Mouse (Mus musculus): ENCODE results near the gene Apoc3. TPM values are rescaled to one million over a fixed set of nuclear protein-coding genes. Genes with fewer than 3 reads are reported as not detected.

Apoc3 gene
- total and polyA plus RNA-seq, 2 experiments from 2014 or later = not detected

DNA sequence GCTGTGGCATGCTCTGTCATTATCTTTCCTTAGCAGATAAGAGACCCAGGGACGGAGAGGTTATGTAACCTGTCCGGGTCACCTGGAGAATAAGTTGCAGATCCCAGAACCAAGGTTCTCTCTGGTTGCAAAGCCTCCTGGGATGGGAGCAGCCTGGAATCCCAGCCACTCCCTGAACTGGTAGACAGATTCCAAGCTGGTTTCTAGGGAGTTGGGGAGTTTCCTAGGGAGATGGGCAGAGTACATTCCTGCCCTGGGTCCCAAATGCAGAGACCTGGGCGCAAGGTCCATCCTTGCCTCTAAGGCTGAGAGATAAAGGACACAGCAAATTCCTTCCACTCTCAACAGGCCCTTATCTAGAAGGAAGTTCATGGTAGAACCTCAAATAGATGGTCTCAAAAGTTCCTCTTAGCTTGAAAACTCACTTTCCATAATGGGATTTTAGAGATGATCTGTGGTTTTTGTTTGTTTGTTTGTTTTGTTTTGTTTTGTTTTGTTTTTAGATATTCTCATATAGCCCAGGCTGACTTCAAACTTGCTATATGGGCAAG lies 8.3 kb downstream of the Apoc3 start:
- Histone ChIP-seq H3K4me3 (ENCODE audit: low read depth, low read length) (no peak overlapping the region), H3K4me1 (ENCODE audit: insufficient read depth, low read length) (no peaks in the 10 kb centered on the region), H3K27ac (ENCODE audit: low read depth, low read length) (no peak overlapping the region), H3K4me2 (ENCODE audit: low read depth, low read length, poor library complexity, severe bottlenecking) (no peak overlapping the region), H3K9ac (replicated peaks; ENCODE audit: low read length, poor library complexity, severe bottlenecking) (no peak overlapping the region), H3K9me3 (ENCODE audit: low read length) (no peaks in the 10 kb centered on the region), H3K27me3 (ENCODE audit: insufficient read depth, low read length) (no peaks in the 10 kb centered on the region), H3K36me3 (ENCODE audit: insufficient read depth, low read length) (peaks cover 7% of the 10 kb centered on the region)
- TF ChIP-seq CTCF (IDR thresholded peaks at IDR 0.05) = no peak
- ATAC-seq (ENCODE audit: low FRiP score) (no peak), DNase-seq (ENCODE audit: low spot score) (no peak)
- 87% methylated on average over 3 of the region's 3 CpGs for WGBS

DNA sequence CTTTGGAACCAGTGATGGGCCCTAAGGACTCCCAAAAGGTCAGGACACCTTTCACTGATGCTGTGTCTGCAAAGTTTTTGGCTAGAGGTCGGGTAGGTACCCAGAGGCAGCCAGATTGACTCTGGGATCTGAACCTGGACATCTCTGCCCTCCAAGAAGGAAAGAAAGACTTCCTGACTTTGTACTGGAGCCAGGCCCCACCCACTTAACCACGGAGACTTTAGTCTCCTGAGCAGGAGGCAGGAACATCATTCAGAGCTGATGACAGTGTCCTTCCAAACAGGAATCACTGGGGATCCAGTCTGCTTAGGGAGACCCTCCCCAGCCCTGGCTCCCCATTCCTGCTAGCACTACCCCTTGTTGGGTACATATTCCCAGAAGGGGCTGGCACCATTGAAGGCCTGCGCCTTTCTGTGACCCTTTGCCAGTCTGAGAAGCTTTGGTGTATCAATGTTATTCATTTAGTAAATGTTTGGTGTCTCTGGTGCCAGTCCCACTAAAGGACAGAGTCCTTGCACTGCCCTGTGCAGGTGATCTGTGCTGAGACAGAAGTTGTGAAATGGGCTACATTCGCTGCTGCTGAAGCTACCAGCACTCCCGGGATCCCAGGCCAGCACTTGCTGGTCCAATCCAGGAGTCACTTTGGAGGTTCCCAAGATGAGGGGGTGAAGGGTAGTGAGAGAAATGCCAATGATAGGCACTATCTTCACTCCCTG lies 10.3 kb downstream of the Apoc3 start:
- Histone ChIP-seq H3K9me3 (ENCODE audit: low read length) (no peaks in the 10 kb centered on the region), H3K4me1 (ENCODE audit: insufficient read depth, low read length) (no peaks in the 10 kb centered on the region), H3K4me3 (ENCODE audit: low read depth, low read length) (no peak overlapping the region), H3K4me2 (ENCODE audit: low read depth, low read length, poor library complexity, severe bottlenecking) (no peak overlapping the region), H3K27ac (ENCODE audit: low read depth, low read length) (no peak overlapping the region), H3K36me3 (ENCODE audit: insufficient read depth, low read length) (peaks cover 28% of the 10 kb centered on the region), H3K27me3 (ENCODE audit: insufficient read depth, low read length) (no peaks in the 10 kb centered on the region), H3K9ac (replicated peaks; ENCODE audit: low read length, poor library complexity, severe bottlenecking) (no peak overlapping the region)
- ATAC-seq (ENCODE audit: low FRiP score) = no peak
- WGBS = 64% methylated on average over 5 of the region's 5 CpGs
- DNase-seq (ENCODE audit: low spot score) = no peak
- TF ChIP-seq CTCF (IDR thresholded peaks at IDR 0.05) = no peak

DNA sequence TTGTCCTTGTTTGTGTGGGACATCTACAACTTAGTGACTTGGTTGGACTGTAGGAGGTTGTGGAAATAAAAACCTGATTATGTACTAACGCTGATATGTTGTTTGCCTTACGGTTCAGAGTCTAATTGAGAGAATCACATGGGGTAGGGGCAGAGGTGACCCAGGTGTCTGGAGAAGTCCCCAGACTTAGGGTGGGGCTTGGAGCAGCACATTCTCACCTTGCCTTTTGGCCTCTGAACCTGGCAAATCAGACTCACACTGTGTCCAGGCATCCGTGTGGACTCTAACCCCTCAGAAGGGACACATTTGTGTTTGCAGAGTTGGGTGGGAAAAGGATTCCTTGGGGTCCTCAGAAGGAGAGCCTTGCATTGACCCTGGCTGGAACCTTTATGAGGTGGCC lies 11.3 kb downstream of the Apoc3 start:
- Histone ChIP-seq H3K27ac (ENCODE audit: low read depth, low read length) (no peak overlapping the region), H3K4me2 (ENCODE audit: low read depth, low read length, poor library complexity, severe bottlenecking) (no peak overlapping the region), H3K36me3 (ENCODE audit: insufficient read depth, low read length) (peaks cover 30% of the 10 kb centered on the region), H3K9me3 (ENCODE audit: low read length) (no peaks in the 10 kb centered on the region), H3K9ac (replicated peaks; ENCODE audit: low read length, poor library complexity, severe bottlenecking) (no peak overlapping the region), H3K4me1 (ENCODE audit: insufficient read depth, low read length) (no peaks in the 10 kb centered on the region), H3K4me3 (ENCODE audit: low read depth, low read length) (no peak overlapping the region), H3K27me3 (ENCODE audit: insufficient read depth, low read length) (no peaks in the 10 kb centered on the region)
- no peak for ATAC-seq (ENCODE audit: low FRiP score)
- TF ChIP-seq CTCF (IDR thresholded peaks at IDR 0.05) = no peak
- DNase-seq (ENCODE audit: low spot score) = no peak
- WGBS = 88% methylated on average over 3 of the region's 3 CpGs

DNA sequence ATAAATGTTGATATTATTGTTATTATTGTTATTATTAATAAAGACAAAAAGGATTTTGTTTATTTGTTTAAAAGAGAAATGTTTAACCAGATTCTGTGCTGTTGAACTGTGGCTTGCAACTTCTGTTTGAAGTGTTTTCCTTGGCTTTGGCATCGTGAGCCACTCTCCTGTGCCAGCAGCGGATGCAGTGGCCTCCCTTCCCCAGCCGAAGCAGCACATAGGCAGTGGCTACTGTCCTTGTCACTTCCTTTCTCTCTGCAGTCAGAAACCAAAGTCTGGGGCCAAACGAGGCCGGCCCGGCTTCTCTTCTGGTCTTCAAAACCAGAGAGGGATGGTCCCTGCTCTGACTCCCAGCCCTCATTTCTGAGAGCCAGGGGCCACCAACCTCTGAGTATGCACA lies 12.3 kb downstream of the Apoc3 start:
- H3K4me1 ChIP-seq (ENCODE audit: insufficient read depth, low read length) = no peaks in the 10 kb centered on the region
- H3K9me3 ChIP-seq (ENCODE audit: low read length) = no peaks in the 10 kb centered on the region
- peaks cover 30% of the 10 kb centered on the region for H3K36me3 ChIP-seq (ENCODE audit: insufficient read depth, low read length)
- H3K27ac ChIP-seq (ENCODE audit: low read depth, low read length) = no peak overlapping the region
- no peak overlapping the region for H3K9ac ChIP-seq (replicated peaks; ENCODE audit: low read length, poor library complexity, severe bottlenecking)
- WGBS = 84% methylated on average over 6 of the region's 6 CpGs
- no peak overlapping the region for H3K4me2 ChIP-seq (ENCODE audit: low read depth, low read length, poor library complexity, severe bottlenecking)
- DNase-seq (ENCODE audit: low spot score) (no peak), ATAC-seq (ENCODE audit: low FRiP score) (no peak)
- no peak for TF ChIP-seq CTCF (IDR thresholded peaks at IDR 0.05)
- no peaks in the 10 kb centered on the region for H3K27me3 ChIP-seq (ENCODE audit: insufficient read depth, low read length)
- H3K4me3 ChIP-seq (ENCODE audit: low read depth, low read length) = no peak overlapping the region

DNA sequence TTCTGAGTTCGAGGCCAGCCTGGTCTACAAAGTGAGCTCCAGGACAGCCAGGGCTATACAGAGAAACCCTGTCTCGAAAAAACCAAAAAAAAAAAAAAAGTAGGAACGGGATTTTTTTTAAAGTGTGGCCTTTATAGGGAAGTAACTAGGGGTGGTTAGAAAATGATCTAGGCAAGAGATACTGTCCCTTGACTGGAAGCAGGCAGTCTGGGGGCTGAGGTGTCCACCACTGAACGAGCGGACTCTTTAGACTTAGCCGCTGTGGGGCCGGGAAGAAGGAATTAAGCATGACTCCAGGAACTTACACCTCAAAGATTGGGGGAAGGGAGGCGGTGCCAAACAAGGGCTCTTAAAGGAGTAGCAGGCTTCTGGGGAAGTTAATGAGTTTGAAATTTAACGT lies 17.3 kb downstream of the Apoc3 start:
- Histone ChIP-seq H3K27me3 (ENCODE audit: insufficient read depth, low read length) (no peaks in the 10 kb centered on the region), H3K36me3 (ENCODE audit: insufficient read depth, low read length) (peaks cover 38% of the 10 kb centered on the region), H3K4me3 (ENCODE audit: low read depth, low read length) (no peak overlapping the region), H3K27ac (ENCODE audit: low read depth, low read length) (no peak overlapping the region), H3K4me2 (ENCODE audit: low read depth, low read length, poor library complexity, severe bottlenecking) (no peak overlapping the region), H3K9me3 (ENCODE audit: low read length) (no peaks in the 10 kb centered on the region), H3K4me1 (ENCODE audit: insufficient read depth, low read length) (no peaks in the 10 kb centered on the region), H3K9ac (replicated peaks; ENCODE audit: low read length, poor library complexity, severe bottlenecking) (no peak overlapping the region)
- 85% methylated on average over 9 of the region's 9 CpGs for WGBS
- ATAC-seq (ENCODE audit: low FRiP score) (no peak), DNase-seq (ENCODE audit: low spot score) (no peak)
- no peak for TF ChIP-seq CTCF (IDR thresholded peaks at IDR 0.05)

DNA sequence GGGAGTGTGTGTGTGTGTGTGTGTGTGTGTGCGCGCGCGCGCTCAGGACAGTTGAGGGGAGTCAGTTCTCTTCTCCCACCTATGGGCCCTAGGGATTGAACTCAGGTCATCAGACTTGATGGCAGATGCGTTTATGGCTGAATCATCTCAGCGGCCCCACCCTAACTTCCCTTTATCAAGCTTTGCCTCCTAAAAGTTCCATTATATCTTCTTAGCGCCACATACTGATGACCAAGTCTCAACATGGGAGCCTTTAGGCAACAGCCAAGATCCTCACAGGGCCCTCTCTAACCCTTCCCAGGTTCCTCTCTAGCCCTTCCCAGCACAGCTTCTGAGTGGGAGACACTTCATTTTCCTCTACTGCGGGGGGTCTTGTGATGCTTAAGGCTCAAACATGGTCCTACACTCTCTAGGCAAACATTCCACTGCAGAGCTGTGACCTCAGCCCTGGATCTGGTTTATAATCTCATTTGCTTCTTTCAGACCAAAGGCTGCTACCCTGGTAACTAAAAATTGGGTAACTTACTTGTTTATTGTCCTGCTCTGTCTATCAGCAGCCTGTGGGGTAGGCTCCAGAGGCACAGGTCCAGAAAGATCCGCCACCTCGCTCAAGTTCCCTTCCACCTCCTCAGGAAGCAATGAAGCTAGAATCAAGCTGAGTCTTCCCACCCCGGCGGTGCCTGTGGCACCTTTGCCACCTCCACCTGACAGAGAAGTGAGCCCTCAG lies 18.5 kb downstream of the Apoc3 start:
- no peak overlapping the region for H3K4me3 ChIP-seq (ENCODE audit: low read depth, low read length)

More for the DNA sequence above, 18.5 kb downstream of the Apoc3 start:
- 92% methylated on average over 13 of the region's 13 CpGs for WGBS
- Histone ChIP-seq H3K36me3 (ENCODE audit: insufficient read depth, low read length) (peaks cover 42% of the 10 kb centered on the region), H3K4me2 (ENCODE audit: low read depth, low read length, poor library complexity, severe bottlenecking) (no peak overlapping the region), H3K27me3 (ENCODE audit: insufficient read depth, low read length) (no peaks in the 10 kb centered on the region), H3K4me1 (ENCODE audit: insufficient read depth, low read length) (no peaks in the 10 kb centered on the region), H3K27ac (ENCODE audit: low read depth, low read length) (no peak overlapping the region), H3K9me3 (ENCODE audit: low read length) (no peaks in the 10 kb centered on the region), H3K9ac (replicated peaks; ENCODE audit: low read length, poor library complexity, severe bottlenecking) (no peak overlapping the region)
- DNase-seq (ENCODE audit: low spot score) (no peak), ATAC-seq (ENCODE audit: low FRiP score) (no peak)
- TF ChIP-seq CTCF (IDR thresholded peaks at IDR 0.05) = no peak

Data from midbrain, postnatal 0 days (tissue).